Mouse (Mus musculus) intestine, postnatal 0 days (tissue): Measurements from ENCODE around the gene Ssbp3. TPM values are rescaled to one million over a fixed set of nuclear protein-coding genes. Genes with fewer than 3 reads are reported as not detected.
A peak's percentile ranks its signal among the peaks of the same experiment; 100 is the strongest.

Source experiments
- ATAC-seq: fragments of 200-750 bp; cut with Nextera tagmentation; 2 replicates; pipeline ENCODE4 v1.8.0; 2017; ENCODE audit warnings: mild to moderate bottlenecking, moderate TSS enrichment, moderate library complexity
- H3K27ac ChIP-seq: fragments of 300-500 bp; sonication (generic); 2 replicates; pipeline ENCODE4 v1.5.1; 2014; ENCODE audit warnings: mild to moderate bottlenecking, low read depth, low read length, moderate library complexity
- H3K27me3 ChIP-seq: fragments of 300-500 bp; sonication (generic); replicated peaks from 2 replicates; pipeline ENCODE4 v1.6.1; 2014; ENCODE audit warnings: low read length, mixed read lengths; ENCODE audit not compliant: control insufficient read depth, insufficient read depth
- H3K36me3 ChIP-seq: fragments of 300-500 bp; sonication (generic); 2 replicates; pipeline ENCODE4 v1.6.1; 2014; ENCODE audit warnings: mild to moderate bottlenecking, moderate library complexity; ENCODE audit not compliant: control insufficient read depth, insufficient read depth
- H3K4me1 ChIP-seq: fragments of 300-500 bp; sonication (generic); replicated peaks from 2 replicates; pipeline ENCODE4 v1.6.1; 2014; ENCODE audit warnings: antibody characterized with exemption, low read length, mixed read lengths; ENCODE audit not compliant: control insufficient read depth, insufficient read depth
- H3K4me2 ChIP-seq: fragments of 300-500 bp; sonication (generic); replicated peaks from 2 replicates; pipeline ENCODE4 v1.6.1; 2014; ENCODE audit warnings: low read depth, mild to moderate bottlenecking, moderate library complexity
- H3K4me3 ChIP-seq: fragments of 300-500 bp; sonication (generic); 2 replicates; pipeline ENCODE4 v1.5.1; 2014; ENCODE audit warnings: low read depth, low read length
- H3K9ac ChIP-seq: fragments of 300-500 bp; sonication (generic); 2 replicates; pipeline ENCODE4 v1.6.1; 2014; ENCODE audit warnings: mild to moderate bottlenecking, low read depth, low read length
- H3K9me3 ChIP-seq: fragments of 300-500 bp; sonication (generic); 2 replicates; pipeline ENCODE4 v1.6.1; 2016; ENCODE audit warnings: mixed run types; ENCODE audit not compliant: control insufficient read depth
- CTCF ChIP-seq: sonication (generic); IDR thresholded peaks from 2 replicates; pipeline ENCODE4 v1.5.1; 2016; ENCODE audit warnings: low read depth, mild to moderate bottlenecking, control low read depth, antibody characterized with exemption, moderate library complexity
- WGBS: fragments of 180-500 bp; shearing (Covaris S2); extraction: QIAGEN DNeasy Blood & Tissue Kit; methylation state at CpG from one replicate; pipeline ENCODE4 v1.1.7; 2014; 5-methylcytosine and 5-hydroxymethylcytosine counted together
- polyA plus RNA-seq: library from polyadenylated mRNA; unstranded; fragments of >200 nt; fragmentation: Nextera tagmentation; extraction: Ambion mirVana; gene quantifications from 2 replicates; pipeline ENCODE4 v1.2.1, GENCODE M21; 2015

Ssbp3 gene
- 42.8 and 45.2 TPM in 2 replicates for polyA plus RNA-seq

GRCm38 (mm10) chr4:106910201-106911172 lies at the start of gene Ssbp3:
TSS of gene Ssbp3 (plus strand) at chr4:106910701.
- Histone ChIP-seq H3K4me3 (peak within 1 kb of the TSS; percentile 96), H3K27me3 (no peaks in the 10 kb centered on the region), H3K9me3 (no peaks in the 10 kb centered on the region), H3K27ac (peak within 1 kb of the TSS; percentile 92), H3K4me1 (0 out of 2 replicates have a peak, but pooled peaks cover 16% of the 10 kb centered on the region), H3K9ac (peak within 1 kb of the TSS; percentile 89), H3K36me3 (peaks cover 8% of the 10 kb centered on the region; the same call in 1 of the 2 replicates), H3K4me2 (peak within 1 kb of the TSS; percentile 99)
- WGBS, result under 1% methylated on average over 50 of the region's 51 CpGs
- ATAC-seq, result peak; percentile 26; the same call in 1 of the 2 replicates
- TF ChIP-seq CTCF, result no peak

GRCm38 (mm10) chr4:106861871-106862270 lies 48.6 kb upstream of the Ssbp3 start:
- H3K27me3 ChIP-seq, result no peaks in the 10 kb centered on the region
- no peaks in the 10 kb centered on the region for H3K36me3 ChIP-seq
- H3K27ac ChIP-seq, result no peak overlapping the region
- H3K9ac ChIP-seq, result no peak overlapping the region
- no peak for ATAC-seq
- no peak overlapping the region for H3K4me2 ChIP-seq
- H3K4me3 ChIP-seq, result no peak overlapping the region
- WGBS, result 60% methylated on average over 8 of the region's 8 CpGs
- peaks cover 6% of the 10 kb centered on the region; the same call in 1 of the 2 replicates for H3K4me1 ChIP-seq
- H3K9me3 ChIP-seq, result no peaks in the 10 kb centered on the region
- TF ChIP-seq CTCF, result no peak

- 32% methylated on average over 7 of the region's 7 CpGs for WGBS
- Histone ChIP-seq H3K9me3 (no peaks in the 10 kb centered on the region), H3K4me3 (no peak overlapping the region), H3K4me2 (no peak overlapping the region), H3K4me1 (peaks cover 10% of the 10 kb centered on the region; the same call in 1 of the 2 replicates), H3K36me3 (no peaks in the 10 kb centered on the region), H3K27ac (no peak overlapping the region), H3K9ac (no peak overlapping the region), H3K27me3 (no peaks in the 10 kb centered on the region)
- ATAC-seq, result no peak
- TF ChIP-seq CTCF, result no peak
Measured at GRCm38 (mm10) chr4:106862317-106862716, 48.2 kb upstream of the Ssbp3 start.

- no peaks in the 10 kb centered on the region for H3K36me3 ChIP-seq
- H3K27ac ChIP-seq, result no peak overlapping the region
- no peak overlapping the region for H3K9ac ChIP-seq
- no peak for ATAC-seq
- H3K27me3 ChIP-seq, result no peaks in the 10 kb centered on the region
- no peaks in the 10 kb centered on the region for H3K9me3 ChIP-seq
- WGBS, result 76% methylated on average over 3 of the region's 3 CpGs
- H3K4me3 ChIP-seq, result no peak overlapping the region
- H3K4me1 ChIP-seq, result peaks cover 10% of the 10 kb centered on the region; the same call in 1 of the 2 replicates
- no peak overlapping the region for H3K4me2 ChIP-seq
- TF ChIP-seq CTCF, result no peak
Measured at GRCm38 (mm10) chr4:106862767-106863370, 47.6 kb upstream of the Ssbp3 start.

GRCm38 (mm10) chr4:106865415-106866110 lies 44.9 kb upstream of the Ssbp3 start:
- ATAC-seq, result no peak
- Histone ChIP-seq H3K4me3 (no peak overlapping the region), H3K4me1 (peaks cover 10% of the 10 kb centered on the region; the same call in 1 of the 2 replicates), H3K9ac (peak overlapping the region; percentile 26; the same call in 1 of the 2 replicates), H3K4me2 (peak overlapping the region; percentile 40; the same call in 1 of the 2 replicates), H3K9me3 (no peaks in the 10 kb centered on the region), H3K27me3 (no peaks in the 10 kb centered on the region), H3K27ac (no peak overlapping the region; the same call in 1 of the 2 replicates), H3K36me3 (no peaks in the 10 kb centered on the region)
- 16% methylated on average over 19 of the region's 19 CpGs for WGBS
- TF ChIP-seq CTCF, result no peak
